Mouse (Mus musculus) embryonic facial prominence, embryonic 14.5 days (tissue): ENCODE data around the gene Ect2l. TPM values are rescaled to one million over a fixed set of nuclear protein-coding genes. Genes with fewer than 3 reads are reported as not detected.

Source experiments
- ATAC-seq: fragments of 200-750 bp; cut with Nextera tagmentation; 2 replicates; pipeline ENCODE4 v1.8.0; 2017; ENCODE audit warnings: low read depth, moderate number of reproducible peaks, moderate TSS enrichment
- DNase-seq: peaks from one replicate; pipeline ENCODE4 v3.0.0-alpha.2; 2015; ENCODE audit warnings: low spot score
- H3K27ac ChIP-seq: fragments of 300-500 bp; sonication (generic); replicated peaks from 2 replicates; pipeline ENCODE4 v1.5.1; 2014; ENCODE audit warnings: low read depth, mild to moderate bottlenecking, low read length, moderate library complexity
- H3K27me3 ChIP-seq: fragments of 300-500 bp; sonication (generic); replicated peaks from 2 replicates; pipeline ENCODE4 v1.6.1; 2014; ENCODE audit warnings: low read length; ENCODE audit not compliant: control insufficient read depth, insufficient read depth
- H3K36me3 ChIP-seq: fragments of 300-500 bp; sonication (generic); 2 replicates; pipeline ENCODE4 v1.6.1; 2014; ENCODE audit warnings: low read length, mixed read lengths; ENCODE audit not compliant: control insufficient read depth, insufficient read depth
- H3K4me1 ChIP-seq: fragments of 300-500 bp; sonication (generic); 2 replicates; pipeline ENCODE4 v1.6.1; 2014; ENCODE audit warnings: antibody characterized with exemption, low read length; ENCODE audit not compliant: control insufficient read depth, insufficient read depth
- H3K4me2 ChIP-seq: fragments of 300-500 bp; sonication (generic); 2 replicates; pipeline ENCODE4 v1.6.1; 2014; ENCODE audit warnings: low read depth, mild to moderate bottlenecking, low read length, moderate library complexity, mixed read lengths
- H3K4me3 ChIP-seq: fragments of 300-500 bp; sonication (generic); 2 replicates; pipeline ENCODE4 v1.5.1; 2014; ENCODE audit warnings: low read depth, mild to moderate bottlenecking, low read length
- H3K9ac ChIP-seq: fragments of 300-500 bp; sonication (generic); 2 replicates; pipeline ENCODE4 v1.6.1; 2014; ENCODE audit warnings: low read depth, mild to moderate bottlenecking, low read length, moderate library complexity, mixed read lengths
- H3K9me3 ChIP-seq: fragments of 300-500 bp; sonication (generic); 2 replicates; pipeline ENCODE4 v1.6.1; 2016; ENCODE audit warnings: low read length; ENCODE audit not compliant: control insufficient read depth
- WGBS: fragments of 180-500 bp; shearing (Covaris S2); extraction: QIAGEN DNeasy Blood & Tissue Kit; methylation state at CpG from one replicate; pipeline ENCODE4 v1.1.7; 2014; 5-methylcytosine and 5-hydroxymethylcytosine counted together
- polyA plus RNA-seq: library from polyadenylated mRNA; unstranded; fragments of >200 nt; fragmentation: Nextera tagmentation; extraction: Ambion mirVana; gene quantifications from 2 replicates; pipeline ENCODE4 v1.2.1, GENCODE M21; 2014

Ect2l gene
- polyA plus RNA-seq, 1 experiment from 2014 or later = 0.81 TPM

DNA sequence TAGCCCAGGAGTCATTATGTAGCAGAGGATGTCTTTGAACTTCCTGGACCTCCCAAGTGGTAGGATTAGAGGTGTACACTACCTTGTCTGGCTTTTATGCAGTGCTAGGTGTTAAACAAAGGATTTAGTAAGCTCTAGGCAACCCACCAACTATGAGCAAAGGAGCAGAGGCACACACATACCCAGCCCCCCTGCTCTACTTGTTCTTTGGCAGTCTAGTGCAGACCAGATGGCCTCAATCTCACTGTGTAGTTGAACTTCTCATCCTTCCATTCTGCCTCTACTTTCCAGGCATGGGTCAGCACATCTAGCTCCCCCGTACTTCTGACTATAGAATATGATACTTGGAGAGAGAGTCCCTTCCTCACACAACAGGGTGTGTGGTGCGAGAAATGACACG lies 13.7 kb upstream of the Ect2l start:
- 87% methylated on average over 3 of the region's 3 CpGs for WGBS
- DNase-seq (no peak), ATAC-seq (peak; percentile 47; the same call in 1 of the 2 replicates)
- Histone ChIP-seq H3K27ac (no peak overlapping the region), H3K4me1 (no peaks in the 10 kb centered on the region), H3K9ac (no peak overlapping the region), H3K9me3 (no peaks in the 10 kb centered on the region), H3K36me3 (no peaks in the 10 kb centered on the region), H3K4me2 (no peak overlapping the region), H3K4me3 (no peak overlapping the region), H3K27me3 (no peaks in the 10 kb centered on the region)

DNA sequence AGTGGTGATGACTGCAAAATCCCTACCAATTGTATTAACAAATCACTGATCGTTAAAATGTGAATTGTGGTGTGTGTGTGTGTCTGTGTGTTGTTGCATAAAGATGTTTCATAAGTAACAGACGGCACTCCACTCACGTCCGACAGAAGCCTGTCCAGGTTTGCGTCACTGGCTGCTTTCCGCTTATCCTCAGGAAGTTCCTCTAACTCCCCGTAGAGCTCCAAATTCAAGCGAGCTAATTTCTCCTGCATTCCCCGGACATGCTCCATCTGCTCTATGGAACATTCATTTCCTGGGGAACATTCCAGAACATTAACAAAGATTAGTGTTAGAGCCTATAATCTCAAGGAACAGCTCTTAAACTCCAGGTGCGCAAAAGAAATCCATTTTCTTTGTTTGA lies 8.7 kb upstream of the Ect2l start:
- 68% methylated on average over 10 of the region's 10 CpGs for WGBS
- H3K36me3 ChIP-seq = no peaks in the 10 kb centered on the region
- H3K9me3 ChIP-seq = no peaks in the 10 kb centered on the region
- no peak overlapping the region for H3K27ac ChIP-seq
- H3K4me1 ChIP-seq = no peaks in the 10 kb centered on the region
- H3K27me3 ChIP-seq = no peaks in the 10 kb centered on the region
- no peak overlapping the region for H3K9ac ChIP-seq
- ATAC-seq (no peak), DNase-seq (peak; percentile 41)
- H3K4me2 ChIP-seq = no peak overlapping the region
- no peak overlapping the region for H3K4me3 ChIP-seq

DNA sequence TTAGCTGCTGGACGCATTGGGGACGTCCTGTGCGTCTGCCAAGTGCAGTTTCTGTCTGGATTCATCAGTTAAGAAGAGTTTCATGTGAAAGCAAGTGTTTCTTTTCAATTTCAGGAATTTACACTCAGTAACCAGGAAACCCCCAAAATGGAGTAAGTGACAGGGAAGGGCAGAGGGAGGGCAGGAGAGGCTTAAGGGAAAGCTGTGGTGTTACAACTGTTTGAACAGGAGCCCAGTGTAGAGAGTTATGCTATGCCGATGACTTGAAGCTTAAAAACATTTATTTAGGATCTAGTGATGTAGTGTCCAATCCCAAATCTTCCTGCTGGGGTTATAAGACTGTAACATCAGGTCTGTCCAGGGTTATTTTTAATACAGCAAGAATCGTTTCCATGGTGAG lies 3.4 kb upstream of the Ect2l start:
- H3K9ac ChIP-seq = no peak overlapping the region
- WGBS = 80% methylated on average over 5 of the region's 5 CpGs
- no peak overlapping the region for H3K4me3 ChIP-seq
- H3K36me3 ChIP-seq = no peaks in the 10 kb centered on the region
- ATAC-seq (no peak), DNase-seq (no peak)
- H3K27me3 ChIP-seq = no peaks in the 10 kb centered on the region
- no peaks in the 10 kb centered on the region for H3K9me3 ChIP-seq
- H3K4me1 ChIP-seq = no peaks in the 10 kb centered on the region
- H3K27ac ChIP-seq = no peak overlapping the region
- no peak overlapping the region for H3K4me2 ChIP-seq

DNA sequence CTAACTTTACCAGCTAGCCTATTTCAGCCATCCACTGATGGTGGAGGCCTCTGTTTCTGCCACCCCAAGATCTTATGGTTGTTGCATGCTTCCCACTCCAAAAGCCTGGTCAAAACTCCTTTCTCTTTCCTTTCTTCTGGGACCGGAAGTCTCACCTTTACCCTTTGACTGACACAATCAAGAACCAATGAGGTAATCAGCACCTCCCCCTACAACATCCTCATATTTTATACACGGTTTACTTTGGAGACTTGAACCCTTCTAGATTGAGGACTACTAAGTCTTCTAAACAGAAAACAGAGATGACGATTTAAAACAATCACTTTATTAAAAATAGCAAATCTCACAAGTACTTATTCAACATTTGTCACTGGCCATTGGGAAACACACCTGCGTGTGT lies 2.7 kb upstream of the Ect2l start:
- no peak overlapping the region for H3K4me2 ChIP-seq
- H3K27ac ChIP-seq = no peak overlapping the region
- H3K9ac ChIP-seq = no peak overlapping the region
- ATAC-seq (no peak), DNase-seq (no peak)
- H3K9me3 ChIP-seq = no peaks in the 10 kb centered on the region
- no peaks in the 10 kb centered on the region for H3K27me3 ChIP-seq
- H3K4me1 ChIP-seq = no peaks in the 10 kb centered on the region
- 81% methylated on average over 4 of the region's 4 CpGs for WGBS
- no peak overlapping the region for H3K4me3 ChIP-seq
- no peaks in the 10 kb centered on the region for H3K36me3 ChIP-seq

DNA sequence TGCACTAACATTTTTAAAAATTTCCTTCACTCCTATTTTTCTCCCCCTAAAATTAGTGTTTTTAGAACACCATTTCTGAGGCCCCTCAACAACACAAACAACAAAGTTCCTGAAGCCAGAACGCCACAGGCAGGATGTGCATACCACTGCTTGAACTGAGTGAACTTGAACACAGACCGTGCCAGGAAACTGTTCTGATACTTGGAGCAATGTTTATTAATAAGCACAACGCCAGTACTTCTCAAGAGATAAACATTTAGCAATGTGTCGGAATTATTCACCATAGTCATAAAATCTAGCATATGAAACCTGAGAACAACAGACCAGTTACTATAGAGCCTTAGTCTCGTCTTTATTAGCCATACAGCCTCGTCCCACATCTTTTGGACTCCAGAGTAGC lies 571 bp downstream of the Ect2l start:
- H3K4me3 ChIP-seq = no peak overlapping the region
- ATAC-seq (no peak), DNase-seq (no peak)
- no peaks in the 10 kb centered on the region for H3K27me3 ChIP-seq
- no peaks in the 10 kb centered on the region for H3K9me3 ChIP-seq
- 65% methylated on average over 6 of the region's 6 CpGs for WGBS
- no peaks in the 10 kb centered on the region for H3K36me3 ChIP-seq
- H3K4me2 ChIP-seq = no peak overlapping the region
- H3K4me1 ChIP-seq = no peaks in the 10 kb centered on the region
- no peak overlapping the region for H3K9ac ChIP-seq
- no peak overlapping the region for H3K27ac ChIP-seq

DNA sequence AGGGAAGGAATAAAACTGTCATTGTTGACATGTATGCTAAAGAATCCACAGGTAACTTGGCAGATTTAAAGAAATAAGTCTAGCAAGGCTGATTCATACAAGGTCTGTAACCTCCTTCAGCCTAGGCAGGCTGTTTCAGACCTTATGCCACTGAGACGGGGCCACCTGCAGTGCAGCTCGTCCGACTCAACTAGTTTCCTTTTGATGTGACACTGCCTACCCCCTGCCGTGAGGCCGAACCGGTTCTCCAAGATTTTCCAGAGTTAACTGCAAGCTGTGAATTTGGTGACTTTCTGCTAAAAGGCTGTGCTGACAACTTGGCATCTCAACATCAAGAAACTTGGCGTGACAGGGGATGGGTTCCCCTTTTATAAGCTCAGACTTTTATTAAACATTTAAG lies 6.6 kb downstream of the Ect2l start:
- ATAC-seq = peak; percentile 47; the same call in 1 of the 2 replicates

DNA sequence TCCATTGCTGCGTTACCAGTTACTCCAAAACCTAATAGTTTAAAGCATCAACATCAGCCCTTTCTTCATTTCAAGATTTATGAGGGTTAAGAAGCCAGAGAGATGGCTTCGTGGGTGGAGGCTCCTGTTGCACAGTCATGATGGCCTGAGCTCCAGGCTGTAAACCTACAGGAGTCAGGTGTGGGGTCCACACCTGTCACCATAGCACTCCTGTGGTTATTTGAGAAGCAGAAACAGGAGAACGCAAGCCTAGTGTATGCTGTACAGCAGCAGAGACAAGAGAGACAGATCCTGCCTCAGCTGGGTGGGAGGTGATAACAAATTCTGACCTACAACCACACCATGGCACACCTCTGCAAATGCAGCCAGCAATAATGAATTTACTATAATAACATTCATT lies 8.3 kb downstream of the Ect2l start:
- Histone ChIP-seq H3K27ac (no peak overlapping the region), H3K9ac (no peak overlapping the region), H3K9me3 (no peaks in the 10 kb centered on the region), H3K27me3 (no peaks in the 10 kb centered on the region), H3K4me3 (no peak overlapping the region), H3K4me1 (no peaks in the 10 kb centered on the region), H3K4me2 (no peak overlapping the region), H3K36me3 (no peaks in the 10 kb centered on the region)
- ATAC-seq (no peak), DNase-seq (no peak)
- WGBS = 72% methylated on average over 3 of the region's 3 CpGs

More for the DNA sequence above, 6.6 kb downstream of the Ect2l start:
- Histone ChIP-seq H3K36me3 (no peaks in the 10 kb centered on the region), H3K9ac (no peak overlapping the region), H3K4me3 (no peak overlapping the region), H3K27ac (no peak overlapping the region), H3K4me2 (no peak overlapping the region), H3K27me3 (no peaks in the 10 kb centered on the region), H3K4me1 (no peaks in the 10 kb centered on the region), H3K9me3 (no peaks in the 10 kb centered on the region)
- DNase-seq = peak; percentile 64
- WGBS = 18% methylated on average over 7 of the region's 7 CpGs

DNA sequence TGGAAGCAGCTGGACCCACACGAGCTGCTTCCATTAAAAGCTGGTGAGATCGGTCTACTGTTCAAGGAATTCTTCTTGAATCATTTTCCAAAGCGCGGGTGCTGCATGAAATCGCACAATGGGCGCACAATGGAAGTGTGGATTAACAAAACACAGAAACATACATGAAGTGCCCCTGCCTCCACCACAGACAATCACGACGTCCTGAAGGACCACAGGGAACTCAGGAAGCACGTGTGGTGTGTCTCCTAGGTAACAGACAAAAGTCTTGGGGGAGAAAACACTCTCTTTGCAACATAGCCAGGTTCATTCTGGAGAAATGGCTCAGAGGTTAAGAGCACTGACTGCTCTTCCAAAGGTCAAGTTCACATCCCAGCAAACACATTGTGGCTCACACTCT lies 10.0 kb downstream of the Ect2l start:
- Histone ChIP-seq H3K27me3 (no peaks in the 10 kb centered on the region), H3K4me1 (no peaks in the 10 kb centered on the region), H3K9ac (no peak overlapping the region), H3K4me3 (no peak overlapping the region), H3K4me2 (no peak overlapping the region), H3K9me3 (no peaks in the 10 kb centered on the region), H3K36me3 (no peaks in the 10 kb centered on the region), H3K27ac (no peak overlapping the region)
- ATAC-seq = no peak
- no peak for DNase-seq
- 72% methylated on average over 9 of the region's 9 CpGs for WGBS

DNA sequence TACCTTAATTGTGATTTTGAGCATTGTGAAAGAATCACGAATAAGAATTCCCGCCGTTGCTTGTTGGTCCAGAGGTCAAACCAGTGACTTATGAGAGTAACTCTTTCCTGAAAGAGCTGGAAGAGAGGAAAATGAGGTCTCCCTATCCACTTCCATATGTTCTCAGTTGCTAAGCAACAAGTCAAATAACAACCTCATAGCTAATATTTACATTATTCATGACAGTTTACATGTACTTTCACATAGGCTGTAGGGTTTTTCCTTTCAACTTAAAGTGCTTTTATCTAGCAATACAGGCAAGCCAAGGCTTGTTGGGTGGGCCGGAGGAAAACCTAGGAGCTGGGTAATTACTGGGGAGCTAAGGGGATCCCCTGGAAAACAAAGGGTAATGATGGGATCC lies 10.8 kb downstream of the Ect2l start:
- Histone ChIP-seq H3K4me3 (no peak overlapping the region), H3K9me3 (no peaks in the 10 kb centered on the region), H3K27ac (no peak overlapping the region), H3K9ac (no peak overlapping the region), H3K27me3 (no peaks in the 10 kb centered on the region), H3K4me2 (no peak overlapping the region), H3K36me3 (no peaks in the 10 kb centered on the region), H3K4me1 (no peaks in the 10 kb centered on the region)
- no peak for DNase-seq
- WGBS = 80% methylated on average over 4 of the region's 4 CpGs
- ATAC-seq = no peak
